Mouse (Mus musculus): Measurements from ENCODE around the gene Fzd1. TPM values are rescaled to one million over a fixed set of nuclear protein-coding genes. Genes with fewer than 3 reads are reported as not detected.

The Fzd1 gene
- polyA plus RNA-seq (2015; fragmentation: Nextera tagmentation; extraction: Ambion mirVana) = 17.2 and 22.6 TPM in 2 replicates

DNA sequence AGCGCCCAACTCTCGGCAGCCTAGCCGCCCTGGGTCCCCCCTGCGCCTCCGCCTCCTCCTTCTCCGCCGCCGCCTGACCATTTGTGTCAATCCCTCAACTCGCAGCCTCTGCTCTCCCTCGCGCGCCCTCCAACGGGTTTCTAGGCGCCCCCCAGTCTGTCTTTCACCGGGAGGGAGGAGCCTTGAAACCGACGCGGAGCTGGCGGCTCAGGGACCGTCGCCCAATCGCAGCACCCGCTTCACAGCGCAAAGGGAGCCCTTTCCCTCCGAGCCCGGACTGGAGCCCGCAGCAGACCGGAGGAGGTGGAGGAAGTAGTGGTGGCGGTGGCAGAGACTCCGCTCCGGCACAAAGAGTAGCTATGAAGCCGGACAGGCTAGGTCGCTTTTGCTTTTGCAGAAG lies at the start of gene Fzd1:
Gene Fzd1, minus strand, starts transcription at position 134 of the 400 bp plus-strand sequence.
- Histone ChIP-seq H3K9me3 (replicated peaks) (no peaks in the 10 kb centered on the region), H3K27ac (peak within 1 kb of the TSS; percentile 98), H3K4me1 (replicated peaks) (peaks cover 21% of the 10 kb centered on the region), H3K4me3 (peak within 1 kb of the TSS; percentile 82), H3K4me2 (peak within 1 kb of the TSS; percentile 94), H3K27me3 (no peaks in the 10 kb centered on the region), H3K36me3 (no peaks in the 10 kb centered on the region), H3K9ac (peak within 1 kb of the TSS; percentile 91)
- under 1% methylated on average over 32 of the region's 33 CpGs for WGBS
- ATAC-seq (replicated peaks; ENCODE audit: insufficient number of reproducible peaks, insufficient read depth, low FRiP score, low read depth) = peak; percentile 93

DNA sequence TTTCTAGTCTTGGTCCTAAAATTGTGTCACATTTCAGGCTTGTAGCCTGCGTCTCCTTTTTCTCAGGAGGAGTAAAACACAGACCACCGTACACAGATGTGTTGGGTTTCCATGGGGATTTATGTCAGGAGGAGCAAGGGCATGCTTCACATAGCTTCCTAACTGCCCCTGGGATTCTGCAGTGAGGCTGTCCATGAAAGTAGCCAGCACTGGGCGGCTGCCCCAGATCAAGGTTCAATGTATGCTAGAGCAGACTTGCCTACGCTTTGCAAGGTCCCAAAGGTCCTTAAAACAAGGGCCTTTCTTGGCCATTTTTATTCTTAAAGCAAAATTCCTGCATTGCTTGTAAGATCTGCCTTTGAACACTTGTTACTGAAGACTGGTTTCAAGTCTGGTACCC lies 47.4 kb upstream of the Fzd1 start:
- H3K36me3 ChIP-seq = peaks cover 3% of the 10 kb centered on the region; the same call in 1 of the 2 replicates
- H3K9me3 ChIP-seq (replicated peaks) = no peaks in the 10 kb centered on the region
- no peak overlapping the region for H3K4me3 ChIP-seq
- WGBS = 63% methylated on average over 4 of the region's 4 CpGs
- no peaks in the 10 kb centered on the region for H3K4me1 ChIP-seq (replicated peaks)
- no peak overlapping the region for H3K9ac ChIP-seq
- ATAC-seq (replicated peaks; ENCODE audit: insufficient number of reproducible peaks, insufficient read depth, low FRiP score, low read depth) = no peak
- no peaks in the 10 kb centered on the region for H3K27me3 ChIP-seq
- no peak overlapping the region for H3K27ac ChIP-seq
- H3K4me2 ChIP-seq = no peak overlapping the region

DNA sequence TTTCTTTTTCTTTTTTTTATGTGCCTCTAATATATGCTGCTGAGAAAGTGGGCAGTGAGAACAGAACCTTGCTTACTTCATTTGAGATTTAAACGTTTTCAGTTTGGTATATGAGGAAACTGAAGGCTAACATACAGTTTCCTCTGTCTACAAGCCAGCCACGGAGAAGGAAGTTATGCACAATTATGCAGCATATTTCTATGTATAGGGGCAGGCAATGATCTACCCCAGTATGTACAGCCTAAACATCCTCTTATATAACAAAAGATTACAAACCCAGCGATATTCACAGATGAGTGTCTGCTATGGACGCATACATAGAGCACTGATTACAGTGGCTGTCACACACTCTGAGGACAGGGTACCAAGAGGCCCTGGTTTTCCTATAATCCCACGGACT lies 45.9 kb upstream of the Fzd1 start:
- ATAC-seq (replicated peaks; ENCODE audit: insufficient number of reproducible peaks, insufficient read depth, low FRiP score, low read depth) = no peak
- Histone ChIP-seq H3K4me2 (no peak overlapping the region), H3K4me3 (no peak overlapping the region), H3K9me3 (replicated peaks) (no peaks in the 10 kb centered on the region), H3K36me3 (peaks cover 3% of the 10 kb centered on the region; the same call in 1 of the 2 replicates), H3K27ac (no peak overlapping the region), H3K9ac (no peak overlapping the region), H3K27me3 (no peaks in the 10 kb centered on the region), H3K4me1 (replicated peaks) (no peaks in the 10 kb centered on the region)
- 61% methylated on average over 5 of the region's 5 CpGs for WGBS

DNA sequence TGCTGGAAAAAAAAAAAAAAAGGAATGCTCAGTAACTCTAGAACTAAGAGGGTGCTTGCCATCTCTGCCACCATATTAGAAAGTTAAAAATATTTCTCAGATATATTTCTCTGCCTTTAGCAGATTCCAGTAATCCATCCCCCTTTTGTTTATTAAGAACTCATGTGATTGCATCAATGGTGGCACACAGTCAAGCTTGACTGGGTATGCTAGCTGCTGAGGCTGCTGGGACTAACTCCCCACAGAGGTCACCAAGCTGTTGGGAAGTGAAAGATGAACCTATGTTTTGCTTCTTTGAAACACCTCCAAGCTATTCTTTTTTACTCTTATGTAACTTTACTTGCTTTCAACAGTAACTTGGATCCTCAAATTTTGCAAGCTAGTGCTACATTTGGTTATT lies 44.1 kb upstream of the Fzd1 start:
- Histone ChIP-seq H3K27me3 (no peaks in the 10 kb centered on the region), H3K9ac (no peak overlapping the region), H3K9me3 (replicated peaks) (no peaks in the 10 kb centered on the region), H3K27ac (no peak overlapping the region), H3K4me3 (no peak overlapping the region), H3K4me2 (no peak overlapping the region), H3K36me3 (peaks cover 3% of the 10 kb centered on the region; the same call in 1 of the 2 replicates), H3K4me1 (replicated peaks) (no peaks in the 10 kb centered on the region)
- no peak for ATAC-seq (replicated peaks; ENCODE audit: insufficient number of reproducible peaks, insufficient read depth, low FRiP score, low read depth)

DNA sequence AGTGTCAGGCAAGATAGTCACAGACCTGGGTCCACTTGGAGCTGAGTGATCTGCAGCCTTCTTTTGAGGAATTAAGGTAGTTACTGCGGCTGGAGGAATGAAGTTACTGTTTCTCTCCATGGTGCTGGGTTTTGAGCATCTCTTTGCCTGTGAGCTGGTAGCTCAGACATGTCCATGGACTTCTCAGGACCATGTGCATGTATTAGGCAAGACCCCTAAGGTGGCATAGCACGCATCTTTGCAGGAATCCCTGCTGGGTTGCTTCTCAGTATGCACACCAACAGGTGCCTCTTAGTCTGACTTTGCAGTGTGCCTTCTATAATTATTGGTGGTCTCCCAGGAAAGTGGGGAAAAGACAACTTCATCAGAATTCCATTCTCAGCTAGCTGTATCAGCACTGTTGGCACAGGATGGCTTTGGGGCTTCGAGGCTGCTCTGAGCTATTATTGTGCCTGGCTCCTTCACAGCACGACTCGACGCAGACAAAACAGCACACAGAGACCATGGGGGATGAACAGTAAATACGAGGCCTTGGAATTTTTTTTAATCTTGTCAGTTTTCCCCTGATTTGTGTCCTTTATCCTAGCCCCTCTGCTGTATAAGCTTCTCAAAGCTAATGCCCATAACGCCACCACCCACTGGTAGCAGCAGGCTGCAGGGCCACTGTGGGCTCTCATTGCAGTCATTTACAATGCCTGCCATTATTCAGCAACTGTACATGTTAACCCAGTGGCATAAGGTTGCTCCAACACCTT lies 43.4 kb upstream of the Fzd1 start:
- WGBS = 78% methylated on average over 8 of the region's 8 CpGs
- Histone ChIP-seq H3K9me3 (replicated peaks) (no peaks in the 10 kb centered on the region), H3K27me3 (no peaks in the 10 kb centered on the region), H3K27ac (no peak overlapping the region), H3K4me1 (replicated peaks) (no peaks in the 10 kb centered on the region), H3K4me3 (no peak overlapping the region), H3K36me3 (peaks cover 3% of the 10 kb centered on the region; the same call in 1 of the 2 replicates), H3K9ac (no peak overlapping the region), H3K4me2 (no peak overlapping the region)
- no peak for ATAC-seq (replicated peaks; ENCODE audit: insufficient number of reproducible peaks, insufficient read depth, low FRiP score, low read depth)

DNA sequence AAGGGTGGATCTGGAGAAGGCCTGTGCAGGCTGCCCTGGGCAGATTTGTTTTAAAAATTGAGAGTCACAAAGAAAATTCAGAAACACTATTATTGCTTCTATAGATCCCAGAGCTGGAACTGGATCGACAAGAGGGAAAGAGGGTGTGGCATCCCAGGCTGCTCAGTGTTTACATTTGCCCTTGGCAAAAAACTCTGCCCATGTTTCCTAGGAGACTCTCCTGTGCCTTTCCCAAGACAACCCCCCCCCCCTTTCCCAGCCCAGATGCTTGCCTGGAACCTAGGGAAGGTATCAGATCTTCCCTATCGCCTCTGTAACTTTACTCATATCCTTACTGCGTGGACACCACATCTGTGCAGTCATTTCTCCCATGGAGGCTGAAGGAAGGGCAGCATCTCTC lies 33.4 kb upstream of the Fzd1 start:
- H3K9me3 ChIP-seq (replicated peaks) = no peaks in the 10 kb centered on the region
- ATAC-seq (replicated peaks; ENCODE audit: insufficient number of reproducible peaks, insufficient read depth, low FRiP score, low read depth) = no peak
- 59% methylated on average over 3 of the region's 3 CpGs for WGBS
- no peak overlapping the region for H3K4me3 ChIP-seq
- H3K9ac ChIP-seq = no peak overlapping the region
- no peaks in the 10 kb centered on the region for H3K4me1 ChIP-seq (replicated peaks)
- H3K27ac ChIP-seq = no peak overlapping the region
- H3K36me3 ChIP-seq = no peaks in the 10 kb centered on the region
- no peaks in the 10 kb centered on the region for H3K27me3 ChIP-seq
- H3K4me2 ChIP-seq = no peak overlapping the region

DNA sequence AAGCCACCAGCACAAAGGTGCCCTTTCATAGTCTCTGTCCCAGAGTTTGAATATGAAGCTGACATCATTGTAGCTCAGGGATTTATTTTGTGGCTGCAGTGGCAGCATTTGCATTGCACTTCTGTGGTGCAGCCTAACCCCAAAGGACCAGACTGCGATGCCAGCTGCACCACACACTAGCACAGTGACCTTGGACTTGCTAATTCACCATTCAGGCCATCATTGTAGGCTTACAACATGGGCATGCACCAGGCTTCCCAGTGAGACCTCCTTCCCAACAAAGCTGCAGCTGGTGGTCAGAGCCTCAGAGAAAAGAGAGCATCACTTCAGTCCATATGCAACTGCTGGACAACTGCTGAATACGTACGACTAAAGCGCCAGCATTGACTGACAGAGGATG lies 32.4 kb upstream of the Fzd1 start:
- no peaks in the 10 kb centered on the region for H3K4me1 ChIP-seq (replicated peaks)
- no peaks in the 10 kb centered on the region for H3K36me3 ChIP-seq
- no peak overlapping the region for H3K4me3 ChIP-seq
- H3K27me3 ChIP-seq = no peaks in the 10 kb centered on the region
- WGBS = 90% methylated on average over 4 of the region's 4 CpGs
- no peak overlapping the region for H3K9ac ChIP-seq
- no peaks in the 10 kb centered on the region for H3K9me3 ChIP-seq (replicated peaks)
- no peak overlapping the region for H3K4me2 ChIP-seq
- ATAC-seq (replicated peaks; ENCODE audit: insufficient number of reproducible peaks, insufficient read depth, low FRiP score, low read depth) = no peak
- H3K27ac ChIP-seq = no peak overlapping the region

DNA sequence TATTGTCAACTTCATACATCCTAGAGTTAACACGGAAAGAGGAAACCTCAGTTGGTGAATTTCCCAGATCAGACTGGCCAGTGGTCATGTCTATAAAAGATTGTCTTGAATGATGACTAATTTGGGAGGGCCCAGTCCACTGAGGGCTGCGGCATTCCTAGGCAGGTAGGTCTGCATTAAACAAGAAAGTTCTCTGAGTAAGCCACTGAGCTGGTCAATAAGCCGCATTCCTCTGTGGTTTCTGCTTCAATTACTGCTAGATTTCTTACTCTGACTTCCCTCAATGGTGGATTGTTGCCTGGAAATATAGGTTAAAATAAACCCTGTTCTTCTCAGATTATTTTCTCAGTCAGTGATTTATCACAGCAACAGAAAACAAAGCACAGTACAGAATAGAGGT lies 30.6 kb upstream of the Fzd1 start:
- no peaks in the 10 kb centered on the region for H3K9me3 ChIP-seq (replicated peaks)
- no peak overlapping the region for H3K27ac ChIP-seq
- H3K36me3 ChIP-seq = no peaks in the 10 kb centered on the region
- no peaks in the 10 kb centered on the region for H3K4me1 ChIP-seq (replicated peaks)
- no peaks in the 10 kb centered on the region for H3K27me3 ChIP-seq
- H3K4me2 ChIP-seq = no peak overlapping the region
- 86% methylated on average over 3 of the region's 3 CpGs for WGBS
- H3K9ac ChIP-seq = no peak overlapping the region
- no peak overlapping the region for H3K4me3 ChIP-seq
- no peak for ATAC-seq (replicated peaks; ENCODE audit: insufficient number of reproducible peaks, insufficient read depth, low FRiP score, low read depth)

DNA sequence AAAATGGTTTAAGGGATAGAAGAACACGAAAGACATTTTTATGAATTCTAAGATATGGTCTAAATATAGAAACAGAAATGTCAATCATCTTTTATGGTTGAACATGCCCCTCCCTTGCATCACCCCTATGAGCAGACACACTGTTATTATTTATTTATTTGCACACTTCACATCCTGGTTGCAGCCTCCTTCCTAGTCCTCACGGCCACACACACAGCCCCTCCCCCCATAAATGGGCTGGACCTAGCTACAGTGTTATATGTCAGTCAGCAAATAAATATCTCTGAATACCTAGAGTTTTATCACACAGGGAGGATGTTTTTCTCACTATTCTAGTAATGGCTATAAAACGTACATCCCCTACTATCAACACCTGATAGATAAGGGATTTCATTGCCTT lies 29.0 kb upstream of the Fzd1 start:
- WGBS = 59% methylated on average over 3 of the region's 3 CpGs
- Histone ChIP-seq H3K4me1 (replicated peaks) (no peaks in the 10 kb centered on the region), H3K9me3 (replicated peaks) (no peaks in the 10 kb centered on the region), H3K9ac (no peak overlapping the region), H3K27me3 (no peaks in the 10 kb centered on the region), H3K27ac (no peak overlapping the region), H3K4me2 (no peak overlapping the region), H3K4me3 (no peak overlapping the region), H3K36me3 (no peaks in the 10 kb centered on the region)
- ATAC-seq (replicated peaks; ENCODE audit: insufficient number of reproducible peaks, insufficient read depth, low FRiP score, low read depth) = no peak

DNA sequence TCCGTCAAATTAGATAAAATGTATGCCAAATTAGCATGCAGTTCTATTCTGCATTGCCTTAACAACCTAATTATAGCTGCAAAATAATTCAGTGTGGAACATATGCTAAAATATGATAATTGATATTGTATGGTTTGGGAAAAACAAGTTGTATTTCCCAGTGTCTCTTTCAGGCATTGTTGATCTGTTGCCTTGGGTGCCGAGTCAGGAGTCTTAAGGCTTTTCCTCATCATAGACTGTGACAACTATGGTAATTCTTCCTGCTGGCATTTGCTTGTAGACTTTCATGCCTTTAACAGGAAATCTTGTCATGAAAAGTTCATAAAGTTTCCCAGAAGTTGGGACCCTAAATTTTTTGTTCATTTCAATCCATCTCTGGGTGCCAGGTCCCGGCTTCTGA lies 20.4 kb upstream of the Fzd1 start:
- no peak overlapping the region for H3K9ac ChIP-seq
- no peak overlapping the region for H3K4me3 ChIP-seq
- no peaks in the 10 kb centered on the region for H3K4me1 ChIP-seq (replicated peaks)
- H3K9me3 ChIP-seq (replicated peaks) = no peaks in the 10 kb centered on the region
- H3K4me2 ChIP-seq = no peak overlapping the region
- WGBS = 86% methylated on average over 3 of the region's 3 CpGs
- H3K36me3 ChIP-seq = no peaks in the 10 kb centered on the region
- H3K27ac ChIP-seq = no peak overlapping the region
- no peaks in the 10 kb centered on the region for H3K27me3 ChIP-seq
- ATAC-seq (replicated peaks; ENCODE audit: insufficient number of reproducible peaks, insufficient read depth, low FRiP score, low read depth) = no peak

DNA sequence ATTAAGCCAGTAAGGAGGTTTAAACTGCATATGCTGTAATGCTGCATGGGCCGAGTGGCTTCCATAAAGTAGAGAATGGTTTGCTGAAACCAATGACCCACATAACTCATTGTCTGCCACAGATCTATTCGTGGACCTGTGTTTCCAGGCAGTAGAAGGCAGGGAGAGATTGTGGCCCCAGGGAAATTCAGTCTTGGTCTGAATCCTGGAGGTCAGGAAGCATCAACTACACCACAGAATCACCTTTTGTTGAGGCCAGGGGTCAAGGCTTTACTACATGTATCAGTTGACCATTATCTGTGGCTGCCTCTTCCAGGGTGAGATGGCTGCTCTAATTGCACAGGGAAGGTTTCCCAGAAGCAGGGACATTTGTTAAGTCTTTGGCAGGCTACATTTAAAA lies 18.7 kb upstream of the Fzd1 start:
- no peaks in the 10 kb centered on the region for H3K9me3 ChIP-seq (replicated peaks)
- H3K4me2 ChIP-seq = no peak overlapping the region
- no peaks in the 10 kb centered on the region for H3K27me3 ChIP-seq
- H3K36me3 ChIP-seq = no peaks in the 10 kb centered on the region
- H3K9ac ChIP-seq = no peak overlapping the region
- no peak overlapping the region for H3K27ac ChIP-seq
- no peak for ATAC-seq (replicated peaks; ENCODE audit: insufficient number of reproducible peaks, insufficient read depth, low FRiP score, low read depth)
- no peaks in the 10 kb centered on the region for H3K4me1 ChIP-seq (replicated peaks)
- no peak overlapping the region for H3K4me3 ChIP-seq
- 61% methylated on average over 2 of the region's 2 CpGs for WGBS

DNA sequence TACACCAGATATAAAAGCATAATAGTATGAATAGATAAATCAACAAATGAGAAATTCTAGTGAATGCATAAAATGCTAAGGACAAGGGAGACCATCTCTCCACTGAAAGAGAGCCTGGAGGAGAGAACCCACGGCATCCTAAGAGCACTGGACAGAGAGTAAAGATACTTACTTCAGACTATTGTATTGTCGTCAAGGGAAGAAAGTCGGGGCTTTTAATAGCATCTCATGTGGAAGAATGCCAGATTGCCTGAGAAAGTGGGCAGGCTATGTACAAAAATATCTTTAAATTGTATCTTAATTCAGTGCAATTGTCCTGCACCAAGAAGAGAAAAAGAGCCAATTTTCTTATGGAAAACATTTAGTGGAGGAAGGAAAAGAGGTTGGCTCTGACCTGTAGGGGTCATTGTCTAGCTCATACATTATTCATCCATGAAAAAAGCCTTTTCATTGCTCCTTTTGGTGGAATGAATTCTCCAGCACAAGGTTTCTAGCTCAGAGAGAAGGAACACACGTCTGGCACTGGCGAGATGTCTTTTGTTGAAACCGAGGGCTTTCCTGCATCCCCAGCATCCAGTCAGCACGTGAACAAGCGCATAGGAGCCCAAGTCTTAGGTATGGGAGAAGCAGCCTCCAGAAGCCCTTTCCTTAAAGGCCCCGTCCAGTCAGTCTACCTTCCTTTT lies 15.4 kb upstream of the Fzd1 start:
- Histone ChIP-seq H3K9me3 (replicated peaks) (no peaks in the 10 kb centered on the region), H3K36me3 (no peaks in the 10 kb centered on the region), H3K4me2 (no peak overlapping the region), H3K27ac (no peak overlapping the region), H3K4me3 (no peak overlapping the region), H3K4me1 (replicated peaks) (no peaks in the 10 kb centered on the region), H3K27me3 (no peaks in the 10 kb centered on the region), H3K9ac (no peak overlapping the region)
- WGBS = 55% methylated on average over 9 of the region's 9 CpGs
- ATAC-seq (replicated peaks; ENCODE audit: insufficient number of reproducible peaks, insufficient read depth, low FRiP score, low read depth) = no peak

All from heart, embryonic 15.5 days (tissue).